Mouse (Mus musculus) kidney, embryonic 14.5 days (tissue): ENCODE measurements at regions not wholly inside any gene's neighbourhood (a gene's known extent, or its start where the extent isn't known, plus 50 kb on each side); places are given as distances from the start of the nearest gene placed in this dataset.

ENCODE experiments used
- ATAC-seq: fragments of 200-750 bp; cut with Nextera tagmentation; 2 replicates; pipeline ENCODE4 v1.8.0; 2017; ENCODE audit warnings: moderate number of reproducible peaks, mild to moderate bottlenecking, moderate TSS enrichment, moderate library complexity; ENCODE audit not compliant: low FRiP score, low TSS enrichment
- H3K27ac ChIP-seq: fragments of 300-500 bp; sonication (generic); 2 replicates; pipeline ENCODE4 v1.5.1; 2014; ENCODE audit warnings: low read depth, mild to moderate bottlenecking, low read length, moderate library complexity, mixed read lengths
- H3K27me3 ChIP-seq: fragments of 300-500 bp; sonication (generic); 2 replicates; pipeline ENCODE4 v1.6.1; 2014; ENCODE audit warnings: mild to moderate bottlenecking, low read length; ENCODE audit not compliant: control insufficient read depth, insufficient read depth
- H3K36me3 ChIP-seq: fragments of 300-500 bp; sonication (generic); 2 replicates; pipeline ENCODE4 v1.6.1; 2014; ENCODE audit warnings: low read length, mixed read lengths; ENCODE audit not compliant: control insufficient read depth, insufficient read depth
- H3K4me1 ChIP-seq: fragments of 300-500 bp; sonication (generic); 2 replicates; pipeline ENCODE4 v1.6.1; 2014; ENCODE audit warnings: low read length, mixed read lengths; ENCODE audit not compliant: control insufficient read depth, insufficient read depth
- H3K4me2 ChIP-seq: fragments of 300-500 bp; sonication (generic); replicated peaks from 2 replicates; pipeline ENCODE4 v1.6.1; 2014; ENCODE audit warnings: low read depth, mild to moderate bottlenecking, low read length
- H3K4me3 ChIP-seq: fragments of 300-500 bp; sonication (generic); 2 replicates; pipeline ENCODE4 v1.5.1; 2014; ENCODE audit warnings: mild to moderate bottlenecking, low read length
- H3K9ac ChIP-seq: fragments of 300-500 bp; sonication (generic); 2 replicates; pipeline ENCODE4 v1.6.1; 2014; ENCODE audit warnings: low read depth, mild to moderate bottlenecking, low read length, moderate library complexity
- H3K9me3 ChIP-seq: fragments of 300-500 bp; sonication (generic); 2 replicates; pipeline ENCODE4 v1.6.1; 2016; ENCODE audit warnings: low read length; ENCODE audit not compliant: control insufficient read depth
- WGBS: fragments of 180-500 bp; shearing (Covaris S2); extraction: QIAGEN DNeasy Blood & Tissue Kit; methylation state at CpG from one replicate; pipeline ENCODE4 v1.1.7; 2014; 5-methylcytosine and 5-hydroxymethylcytosine counted together

DNA sequence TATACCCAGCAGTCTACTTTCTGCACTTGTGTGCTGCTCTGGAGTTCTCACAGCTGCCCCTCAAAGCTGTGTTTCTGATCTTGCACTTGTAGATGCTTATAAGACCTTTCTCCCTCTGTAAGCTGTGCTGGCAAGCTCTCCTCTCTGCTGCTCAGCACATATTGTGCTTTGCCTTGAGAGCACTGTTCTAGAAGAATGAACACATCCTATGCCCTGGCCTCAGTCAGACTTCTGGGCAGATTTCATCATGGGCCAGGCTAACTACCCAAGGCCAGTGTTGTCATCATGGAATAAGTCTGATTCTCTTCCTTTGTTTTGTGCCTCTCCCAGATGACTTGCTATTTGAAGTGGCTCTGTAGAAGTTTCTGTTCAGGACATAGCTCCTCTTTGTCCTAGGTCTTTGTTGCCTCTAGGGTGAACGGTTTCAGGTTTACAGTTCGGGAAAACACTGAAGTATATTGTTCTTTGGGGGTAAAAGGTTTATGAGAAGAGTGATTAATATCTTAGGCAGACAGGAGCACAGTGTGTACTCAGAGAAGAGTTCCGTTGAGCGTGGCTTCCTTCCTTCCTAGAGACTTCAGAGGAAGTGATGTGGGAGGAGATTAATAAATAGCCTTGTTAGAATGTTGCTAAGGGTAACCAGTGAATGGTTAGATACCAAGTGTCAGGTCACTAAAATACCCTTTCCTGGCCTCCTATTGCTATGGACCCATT lies 70.8 kb downstream of the Pcdh18 start:
- ATAC-seq: peak; percentile 90; the same call in 1 of the 2 replicates
- Histone ChIP-seq H3K4me1 (0 out of 2 replicates have a peak, but pooled peaks cover 3% of the 10 kb centered on the region), H3K4me2 (no peak overlapping the region), H3K27ac (peak overlapping the region; percentile 68), H3K36me3 (no peaks in the 10 kb centered on the region), H3K4me3 (no peak overlapping the region), H3K27me3 (no peaks in the 10 kb centered on the region), H3K9ac (no peak overlapping the region), H3K9me3 (no peaks in the 10 kb centered on the region)
- WGBS: 4% methylated on average over 4 of the region's 4 CpGs

DNA sequence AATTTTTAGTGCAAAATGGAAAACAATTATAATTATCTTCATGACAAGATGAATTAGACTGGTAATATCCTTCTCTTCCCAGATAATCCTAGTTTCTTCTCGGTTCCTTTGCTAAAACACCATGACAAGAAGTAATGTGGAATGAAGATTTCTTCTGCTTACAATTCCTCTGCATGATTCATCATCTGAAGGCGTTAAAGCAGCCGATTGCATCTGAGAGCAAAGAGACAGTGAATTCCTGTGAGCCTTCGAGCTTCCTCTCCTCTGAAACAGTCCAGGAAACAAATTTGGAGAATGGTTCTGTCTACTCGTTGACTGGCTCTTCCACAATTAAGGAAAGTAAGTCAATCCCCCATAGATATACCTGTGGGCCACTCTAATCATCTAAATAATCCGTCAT lies 82.2 kb downstream of the Pcdh18 start:
- no peak for ATAC-seq
- Histone ChIP-seq H3K27me3 (no peaks in the 10 kb centered on the region), H3K9ac (no peak overlapping the region), H3K4me3 (no peak overlapping the region), H3K4me1 (no peaks in the 10 kb centered on the region), H3K27ac (no peak overlapping the region), H3K36me3 (no peaks in the 10 kb centered on the region), H3K4me2 (no peak overlapping the region), H3K9me3 (no peaks in the 10 kb centered on the region)
- WGBS: 82% methylated on average over 6 of the region's 6 CpGs

DNA sequence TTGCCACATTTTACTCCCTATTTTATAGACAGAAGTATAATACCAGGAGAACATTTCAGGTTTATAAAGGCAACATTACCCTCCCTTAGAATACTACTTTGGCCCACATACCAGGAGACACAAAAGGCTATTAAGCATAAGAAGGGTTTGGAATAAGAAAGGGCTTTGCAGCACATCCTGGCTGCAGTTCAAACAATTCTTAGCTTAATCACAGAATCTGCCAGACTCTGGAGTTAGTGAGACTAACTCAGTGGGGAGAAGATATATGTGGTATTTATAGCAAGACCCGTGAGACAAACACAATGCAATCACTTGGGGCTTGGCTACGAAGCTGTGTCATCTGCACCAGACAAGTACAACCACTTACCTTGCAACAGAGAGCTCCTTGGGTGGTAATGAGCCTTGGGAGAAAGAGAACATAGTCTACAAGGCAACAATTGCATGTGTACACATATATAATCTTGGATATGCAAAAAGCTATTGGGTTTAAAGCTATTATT lies 84.4 kb downstream of the Pcdh18 start:
- H3K27me3 ChIP-seq: no peaks in the 10 kb centered on the region
- no peak overlapping the region for H3K4me3 ChIP-seq
- H3K4me2 ChIP-seq: no peak overlapping the region
- no peaks in the 10 kb centered on the region for H3K9me3 ChIP-seq
- H3K4me1 ChIP-seq: no peaks in the 10 kb centered on the region
- H3K36me3 ChIP-seq: no peaks in the 10 kb centered on the region
- WGBS: 54% methylated on average over 2 of the region's 2 CpGs
- H3K27ac ChIP-seq: no peak overlapping the region
- H3K9ac ChIP-seq: no peak overlapping the region
- no peak for ATAC-seq

GRCm38 (mm10) chr3:49667543-49668338 lies 89.4 kb downstream of the Pcdh18 start:
- Histone ChIP-seq H3K4me1 (no peaks in the 10 kb centered on the region), H3K27ac (no peak overlapping the region), H3K9me3 (no peaks in the 10 kb centered on the region), H3K9ac (no peak overlapping the region), H3K4me2 (no peak overlapping the region), H3K27me3 (no peaks in the 10 kb centered on the region), H3K36me3 (no peaks in the 10 kb centered on the region), H3K4me3 (no peak overlapping the region)
- no peak for ATAC-seq
- WGBS: 85% methylated on average over 9 of the region's 9 CpGs

GRCm38 (mm10) chr3:49666516-49666915 lies 90.6 kb downstream of the Pcdh18 start:
- 85% methylated on average over 2 of the region's 2 CpGs for WGBS
- H3K9me3 ChIP-seq: no peaks in the 10 kb centered on the region

GRCm38 (mm10) chr3:49648895-49649175 lies 108.3 kb downstream of the Pcdh18 start:
- H3K27ac ChIP-seq: no peak overlapping the region
- 33% methylated on average over 1 of the region's 1 CpGs for WGBS

More at GRCm38 (mm10) chr3:49666516-49666915, 90.6 kb downstream of the Pcdh18 start:
- no peaks in the 10 kb centered on the region for H3K4me1 ChIP-seq
- H3K27ac ChIP-seq: no peak overlapping the region
- no peak for ATAC-seq
- no peak overlapping the region for H3K4me3 ChIP-seq
- H3K4me2 ChIP-seq: no peak overlapping the region
- no peaks in the 10 kb centered on the region for H3K27me3 ChIP-seq
- no peak overlapping the region for H3K9ac ChIP-seq
- no peaks in the 10 kb centered on the region for H3K36me3 ChIP-seq

GRCm38 (mm10) chr3:49648040-49648894 lies 108.9 kb downstream of the Pcdh18 start:
- no peak overlapping the region for H3K9ac ChIP-seq
- H3K4me1 ChIP-seq: no peaks in the 10 kb centered on the region
- no peak overlapping the region for H3K4me2 ChIP-seq
- H3K36me3 ChIP-seq: no peaks in the 10 kb centered on the region
- no peaks in the 10 kb centered on the region for H3K27me3 ChIP-seq
- no peak overlapping the region; the same call in 1 of the 2 replicates for H3K27ac ChIP-seq
- H3K9me3 ChIP-seq: no peaks in the 10 kb centered on the region
- WGBS: 72% methylated on average over 5 of the region's 5 CpGs
- ATAC-seq: no peak
- no peak overlapping the region for H3K4me3 ChIP-seq

More at GRCm38 (mm10) chr3:49648895-49649175, 108.3 kb downstream of the Pcdh18 start:
- H3K27me3 ChIP-seq: no peaks in the 10 kb centered on the region
- H3K4me2 ChIP-seq: no peak overlapping the region
- ATAC-seq: no peak
- H3K36me3 ChIP-seq: no peaks in the 10 kb centered on the region
- H3K4me3 ChIP-seq: no peak overlapping the region
- H3K9ac ChIP-seq: no peak overlapping the region
- H3K9me3 ChIP-seq: no peaks in the 10 kb centered on the region
- no peaks in the 10 kb centered on the region for H3K4me1 ChIP-seq

DNA sequence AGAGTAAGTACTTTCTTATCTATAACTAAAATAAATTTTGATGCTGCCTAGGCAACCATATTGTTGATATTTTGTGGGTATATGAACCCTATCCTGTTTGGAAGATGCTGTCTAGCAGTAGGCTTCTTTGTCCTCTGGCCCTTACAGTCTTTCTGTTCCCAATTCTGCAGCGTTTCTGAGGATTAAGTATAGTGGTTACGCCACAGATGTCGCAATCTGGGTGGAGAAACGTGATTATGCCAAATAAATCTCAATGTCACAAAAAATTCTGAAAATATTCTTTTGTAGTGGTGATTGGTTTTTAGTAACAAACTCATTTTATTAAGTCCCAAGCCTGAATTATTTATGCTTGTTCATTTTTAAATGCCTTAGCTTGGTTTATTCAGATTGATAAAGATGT lies 112.1 kb downstream of the Pcdh18 start:
- H3K36me3 ChIP-seq: no peaks in the 10 kb centered on the region
- H3K9me3 ChIP-seq: no peaks in the 10 kb centered on the region
- 92% methylated on average over 4 of the region's 4 CpGs for WGBS
- H3K27ac ChIP-seq: no peak overlapping the region
- no peak for ATAC-seq
- H3K4me3 ChIP-seq: no peak overlapping the region
- H3K9ac ChIP-seq: no peak overlapping the region
- H3K4me2 ChIP-seq: no peak overlapping the region
- H3K4me1 ChIP-seq: no peaks in the 10 kb centered on the region
- H3K27me3 ChIP-seq: no peaks in the 10 kb centered on the region
